Mouse (Mus musculus) spleen, postnatal 14 days (tissue): ENCODE measurements around the gene Iqcd.

Source experiments
- DNase-seq, 2 experiments: peaks; one replicate each; pipeline ENCODE4 v3.0.0; 2021 to 2022; ENCODE audit warnings: low spot score in 2 of 2

The Iqcd gene

GRCm38 (mm10) chr5:120627515-120628300 is 38.9 kb downstream of the Iqcd start:
- no peak for DNase-seq

DNA sequence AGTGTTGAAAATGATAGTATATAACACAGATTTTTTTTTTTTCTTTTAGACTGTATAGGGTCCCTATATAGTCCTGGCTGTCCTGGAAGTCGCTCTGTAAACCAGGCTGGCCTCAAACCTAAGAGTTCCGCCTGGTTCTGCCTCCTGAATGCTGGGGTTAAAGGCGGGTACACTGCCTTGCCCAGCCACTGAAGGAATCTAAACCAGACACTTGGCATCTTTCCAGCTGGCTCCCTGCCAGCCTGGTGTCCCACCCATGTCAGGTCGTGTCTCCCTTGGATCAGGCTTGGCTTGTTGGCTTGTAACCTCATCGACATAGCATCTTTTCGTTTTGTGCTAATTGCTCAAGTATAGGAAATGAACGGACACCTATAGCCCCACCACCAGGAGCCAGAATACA is 39.8 kb downstream of the Iqcd start:
- DNase-seq: no peak

- no peak for DNase-seq
These were observed 42.3 kb downstream of the Iqcd start for GRCm38 (mm10) chr5:120631128-120631527.

DNA sequence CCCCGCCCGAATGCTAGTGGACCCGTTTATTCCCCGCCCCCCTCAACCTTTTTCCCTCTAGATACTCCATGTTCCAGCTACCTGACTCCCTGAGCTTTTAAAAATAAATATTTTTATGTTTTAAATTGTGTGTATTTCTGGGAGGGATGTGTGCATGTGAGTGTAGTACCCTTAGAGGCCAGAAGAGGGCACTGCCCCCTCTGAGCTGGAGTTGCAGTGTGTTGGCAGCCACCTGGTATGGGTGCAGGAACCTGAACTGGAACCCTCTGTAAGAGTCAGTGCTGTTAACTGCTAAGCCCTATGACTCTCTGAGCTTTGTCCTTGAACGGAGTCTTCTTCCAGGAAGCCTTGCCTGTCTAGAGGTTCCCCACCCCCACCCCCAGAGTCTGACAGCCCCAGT is 43.1 kb downstream of the Iqcd start:
- DNase-seq: no peak

GRCm38 (mm10) chr5:120634131-120634530 is 45.3 kb downstream of the Iqcd start, which contains the start of gene Cfap73:
TSS of gene Cfap73 (minus strand) at chr5:120634235.
- no peak for DNase-seq

- no peak for DNase-seq
These were observed 46.0 kb downstream of the Iqcd start for GRCm38 (mm10) chr5:120634860-120635259.

- no peak for DNase-seq
These were observed 46.8 kb downstream of the Iqcd start for GRCm38 (mm10) chr5:120635633-120636032.

DNA sequence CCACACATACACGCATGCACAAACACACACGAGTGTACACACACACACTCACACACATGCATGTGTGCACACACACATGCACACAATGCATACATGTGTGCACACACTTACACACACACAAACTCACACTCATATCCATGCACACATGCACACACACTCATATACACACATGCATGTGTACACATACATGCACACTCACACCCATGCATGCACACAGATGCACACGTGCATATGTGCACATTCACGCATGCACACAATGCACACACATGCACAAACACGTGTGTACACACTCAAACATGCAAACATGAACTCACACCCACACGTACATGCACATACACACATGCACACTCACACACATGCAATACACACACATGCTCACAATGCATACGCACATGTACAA is 51.3 kb downstream of the Iqcd start:
- DNase-seq: no peak

DNA sequence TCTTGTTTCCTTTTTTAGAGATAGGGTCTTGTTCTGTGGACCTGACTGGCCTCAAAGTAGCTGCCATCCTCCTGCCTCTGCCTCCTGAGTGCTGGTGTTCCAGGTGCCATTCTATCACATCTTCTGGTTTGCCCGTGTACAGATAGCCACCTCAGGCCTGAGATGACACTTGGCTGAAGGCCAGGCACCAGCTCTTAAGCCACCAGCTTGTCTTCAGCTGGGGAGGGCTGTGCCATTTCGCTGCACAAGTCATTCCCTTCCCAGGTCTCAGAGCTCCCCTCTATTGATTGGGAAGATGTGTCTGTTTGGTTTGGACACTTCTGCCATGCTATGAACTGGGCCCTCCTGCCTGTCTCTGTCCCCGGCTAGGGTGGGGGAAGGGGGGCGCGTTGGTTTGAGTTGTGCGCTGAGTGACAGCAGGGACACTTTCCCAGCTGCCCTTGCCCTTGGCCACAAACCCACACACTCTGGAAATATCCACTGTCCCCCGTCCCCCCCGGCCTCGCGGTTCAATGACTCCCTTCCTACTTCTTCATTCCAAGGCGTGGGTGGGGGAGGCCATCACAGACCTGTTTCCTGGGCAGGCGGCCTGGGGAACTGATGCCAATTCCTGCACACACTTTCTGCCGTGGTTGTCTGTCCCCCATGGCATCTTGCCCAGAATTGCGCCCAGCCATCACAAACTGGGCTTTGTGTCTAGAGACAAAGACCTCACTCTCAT is 54.7 kb downstream of the Iqcd start:
- DNase-seq: no peak

DNA sequence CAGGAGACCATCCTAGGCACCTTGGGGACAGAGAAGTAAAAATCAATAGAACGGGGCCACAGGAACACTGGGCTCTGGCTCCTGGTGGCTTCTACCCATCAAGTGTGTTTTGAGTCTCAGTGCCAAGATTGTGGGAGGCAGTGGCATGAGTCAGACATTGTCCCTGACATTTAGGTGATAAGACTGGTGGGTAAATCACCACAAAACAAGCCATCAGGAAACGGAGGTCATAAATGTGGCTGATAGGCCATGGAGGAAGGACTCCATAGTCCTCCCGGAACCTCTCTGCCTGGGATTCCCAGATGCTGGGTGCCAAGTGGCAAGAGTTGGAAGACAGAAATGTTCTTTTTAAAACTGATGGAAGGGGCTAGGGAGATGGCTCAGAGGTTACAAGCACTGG is 55.4 kb downstream of the Iqcd start:
- DNase-seq: no peak

GRCm38 (mm10) chr5:120645851-120646250 is 57.0 kb downstream of the Iqcd start:
- DNase-seq: no peak

GRCm38 (mm10) chr5:120647361-120647760 is 58.5 kb downstream of the Iqcd start:
- no peak for DNase-seq

- DNase-seq: no peak
These were observed 59.1 kb downstream of the Iqcd start for GRCm38 (mm10) chr5:120647814-120648491.

GRCm38 (mm10) chr5:120648569-120649373 is 60.0 kb downstream of the Iqcd start, which contains the start of gene Rasal1:
TSS of gene Rasal1 (plus strand) at chr5:120648812.
- DNase-seq: peak; percentile 55 to 72

GRCm38 (mm10) chr5:120649374-120649933 is 60.6 kb downstream of the Iqcd start:
- no peak for DNase-seq

GRCm38 (mm10) chr5:120649938-120650337 is 61.1 kb downstream of the Iqcd start:
- DNase-seq: no peak

DNA sequence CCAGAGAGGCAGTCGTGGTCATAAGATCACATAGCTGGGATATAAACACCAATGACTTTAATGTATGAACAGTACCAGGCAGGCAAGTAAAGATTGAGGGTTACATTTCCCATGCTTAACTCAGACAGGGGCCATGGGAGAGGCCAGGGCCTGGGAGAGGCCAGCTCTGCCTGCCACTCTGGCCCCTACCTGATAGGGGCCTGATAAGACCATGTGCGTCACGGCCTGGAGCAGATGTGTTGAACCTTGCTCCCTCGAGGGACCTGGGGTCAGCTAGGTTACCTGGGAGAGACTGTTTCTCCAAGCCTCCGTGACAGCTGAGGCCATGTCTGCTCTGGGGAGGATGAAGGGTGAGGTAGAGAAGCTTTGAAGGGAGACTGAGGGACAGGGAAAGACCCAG is 62.4 kb downstream of the Iqcd start:
- DNase-seq: no peak

DNA sequence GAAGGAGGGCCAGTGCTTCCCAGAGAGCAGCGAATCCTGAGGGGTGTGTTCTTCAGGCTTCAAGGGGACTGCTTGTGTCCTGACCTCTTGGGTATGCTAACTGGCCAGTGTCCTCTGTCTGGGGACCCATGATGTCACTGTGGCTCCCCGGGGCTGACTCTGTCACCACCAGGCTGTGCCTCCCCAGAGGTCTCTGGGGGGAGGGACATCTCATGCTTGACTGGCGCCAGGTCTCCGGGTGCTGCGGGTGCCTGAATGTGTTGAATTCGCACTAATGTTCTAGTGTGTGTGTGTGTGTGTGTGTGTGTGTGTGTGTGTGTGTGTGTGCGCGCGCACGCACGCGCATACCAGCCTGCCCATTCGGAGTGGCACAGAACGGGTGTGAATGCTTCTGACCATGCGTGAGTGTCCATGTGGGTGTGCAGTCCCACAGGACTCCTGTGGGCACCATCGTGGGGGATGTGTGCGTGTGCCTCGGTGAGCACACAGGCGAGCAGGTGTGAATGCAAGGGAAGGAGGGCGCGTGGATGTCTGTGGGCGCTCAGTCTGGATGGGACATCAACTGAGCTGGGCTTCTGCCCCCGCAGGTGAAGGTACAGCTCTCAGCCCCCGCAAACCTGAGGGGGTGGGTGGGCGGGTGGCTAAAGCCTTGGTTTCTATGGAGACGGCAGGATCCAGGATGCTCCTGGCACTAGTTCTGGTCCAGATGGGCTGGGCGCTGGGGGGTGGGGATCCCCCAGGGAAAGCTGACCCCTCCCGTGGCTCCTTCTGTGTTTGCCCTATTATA is 64.3 kb downstream of the Iqcd start:
- no peak for DNase-seq

DNA sequence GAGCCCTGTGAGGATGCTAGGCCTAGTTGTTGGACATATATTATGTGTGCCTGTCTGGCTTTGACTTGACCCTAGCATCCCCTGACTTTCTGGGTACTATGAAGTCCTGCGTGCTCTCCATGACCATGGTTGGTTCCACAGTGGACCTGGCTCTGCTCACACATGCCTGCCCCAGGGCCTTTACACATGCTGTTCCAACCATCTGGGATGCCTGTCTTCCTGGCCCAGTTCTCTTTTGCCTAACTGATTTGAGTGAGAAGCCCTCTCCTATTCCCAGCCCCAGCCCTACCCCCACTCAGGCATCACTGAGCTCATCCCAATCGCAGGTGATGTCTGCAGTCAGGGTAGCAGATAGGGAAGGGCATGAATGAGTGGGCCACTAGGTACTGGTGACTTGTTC is 65.1 kb downstream of the Iqcd start:
- DNase-seq: no peak

DNA sequence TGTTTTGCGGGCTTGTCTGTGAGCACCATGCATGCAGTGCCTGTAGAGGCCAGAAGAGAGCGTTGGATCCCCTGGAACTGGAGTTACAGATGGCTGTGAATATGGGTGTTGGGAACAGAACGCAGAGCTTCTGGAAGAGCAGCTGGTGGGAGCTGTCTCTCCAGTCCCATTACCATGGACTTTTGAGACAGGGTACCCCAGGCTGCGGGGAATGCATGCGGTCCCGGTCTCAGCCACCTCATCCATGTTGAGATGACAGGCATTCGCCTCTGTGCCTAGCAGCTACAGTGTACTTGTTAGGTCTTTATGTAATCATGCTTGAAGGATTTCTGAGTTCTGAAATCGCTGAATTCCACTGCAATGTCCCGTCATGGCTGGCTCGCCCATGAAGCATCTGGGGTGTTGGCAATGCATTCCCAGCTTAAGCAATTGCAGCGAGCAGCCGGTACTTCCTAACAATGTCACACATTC is 67.5 kb downstream of the Iqcd start:
- no peak for DNase-seq
